Mouse (Mus musculus) midbrain, embryonic 12.5 days (tissue): ENCODE results near the gene 4930579F01Rik. TPM values are rescaled to one million over a fixed set of nuclear protein-coding genes. Genes with fewer than 3 reads are reported as not detected.

ENCODE experiments used
- ATAC-seq: fragments of 200-750 bp; cut with Nextera tagmentation; 2 replicates; pipeline ENCODE4 v1.8.0; 2017; ENCODE audit warnings: low read depth, moderate TSS enrichment, moderate library complexity; ENCODE audit not compliant: low FRiP score
- H3K27ac ChIP-seq: fragments of 300-500 bp; sonication (generic); replicated peaks from 2 replicates; pipeline ENCODE4 v1.5.1; 2016; ENCODE audit warnings: mild to moderate bottlenecking
- H3K27me3 ChIP-seq: fragments of 300-500 bp; sonication (generic); 2 replicates; pipeline ENCODE4 v1.6.1; 2016; ENCODE audit warnings: mild to moderate bottlenecking
- H3K36me3 ChIP-seq: fragments of 300-500 bp; sonication (generic); 2 replicates; pipeline ENCODE4 v1.6.1; 2016
- H3K4me1 ChIP-seq: fragments of 300-500 bp; sonication (generic); 2 replicates; pipeline ENCODE4 v1.6.1; 2016
- H3K4me2 ChIP-seq: fragments of 300-500 bp; sonication (generic); replicated peaks from 2 replicates; pipeline ENCODE4 v1.6.1; 2016; ENCODE audit warnings: mild to moderate bottlenecking, moderate library complexity
- H3K4me3 ChIP-seq: fragments of 300-500 bp; sonication (generic); 2 replicates; pipeline ENCODE4 v1.5.1; 2016; ENCODE audit warnings: mild to moderate bottlenecking
- H3K9ac ChIP-seq: fragments of 300-500 bp; sonication (generic); replicated peaks from 2 replicates; pipeline ENCODE4 v1.6.1; 2016; ENCODE audit warnings: mild to moderate bottlenecking, moderate library complexity
- H3K9me3 ChIP-seq: fragments of 300-500 bp; sonication (generic); 2 replicates; pipeline ENCODE4 v1.6.1; 2016; ENCODE audit warnings: mild to moderate bottlenecking
- WGBS: fragments of 180-500 bp; shearing (Covaris S2); methylation state at CpG from one replicate; pipeline ENCODE4 v1.1.7; 2016; 5-methylcytosine and 5-hydroxymethylcytosine counted together
- polyA plus RNA-seq: library from polyadenylated mRNA; unstranded; fragments of >200 nt; fragmentation: Nextera tagmentation; extraction: Ambion mirVana; gene quantifications from 2 replicates; pipeline ENCODE4 v1.2.1, GENCODE M21; 2016

4930579F01Rik gene
- polyA plus RNA-seq, 1 experiment from 2014 or later: not detected

DNA sequence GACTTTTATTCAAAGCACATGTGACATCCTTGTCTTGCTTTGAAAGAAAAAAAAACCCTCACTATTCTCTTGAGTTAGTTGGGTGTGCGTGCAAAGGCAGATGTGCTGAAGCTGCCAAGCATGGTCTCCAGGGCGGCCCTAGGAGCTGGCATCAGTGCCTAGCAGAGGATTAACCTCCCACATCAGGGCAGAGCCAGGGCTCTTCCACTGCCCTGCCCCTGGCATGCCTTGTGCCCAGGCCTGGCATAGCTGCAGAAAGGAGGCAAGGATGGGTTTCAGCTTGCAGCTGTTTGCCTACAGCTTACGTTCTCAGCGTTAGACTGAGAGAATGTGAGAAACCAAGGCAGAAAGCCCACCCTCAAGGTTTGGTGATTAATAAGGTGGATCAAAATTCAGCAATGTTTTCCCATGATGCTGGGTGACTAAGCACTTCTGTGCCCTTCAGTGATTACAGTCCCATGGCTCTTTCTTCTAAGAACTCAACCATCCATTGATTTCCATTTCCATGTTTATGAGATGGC is 18.9 kb upstream of the 4930579F01Rik start:
- Histone ChIP-seq H3K27me3 (no peaks in the 10 kb centered on the region), H3K4me2 (no peak overlapping the region), H3K9ac (no peak overlapping the region), H3K9me3 (no peaks in the 10 kb centered on the region), H3K27ac (no peak overlapping the region), H3K36me3 (no peaks in the 10 kb centered on the region), H3K4me3 (no peak overlapping the region), H3K4me1 (peaks cover 5% of the 10 kb centered on the region; the same call in 1 of the 2 replicates)
- ATAC-seq: no peak
- 92% methylated on average over 4 of the region's 4 CpGs for WGBS

DNA sequence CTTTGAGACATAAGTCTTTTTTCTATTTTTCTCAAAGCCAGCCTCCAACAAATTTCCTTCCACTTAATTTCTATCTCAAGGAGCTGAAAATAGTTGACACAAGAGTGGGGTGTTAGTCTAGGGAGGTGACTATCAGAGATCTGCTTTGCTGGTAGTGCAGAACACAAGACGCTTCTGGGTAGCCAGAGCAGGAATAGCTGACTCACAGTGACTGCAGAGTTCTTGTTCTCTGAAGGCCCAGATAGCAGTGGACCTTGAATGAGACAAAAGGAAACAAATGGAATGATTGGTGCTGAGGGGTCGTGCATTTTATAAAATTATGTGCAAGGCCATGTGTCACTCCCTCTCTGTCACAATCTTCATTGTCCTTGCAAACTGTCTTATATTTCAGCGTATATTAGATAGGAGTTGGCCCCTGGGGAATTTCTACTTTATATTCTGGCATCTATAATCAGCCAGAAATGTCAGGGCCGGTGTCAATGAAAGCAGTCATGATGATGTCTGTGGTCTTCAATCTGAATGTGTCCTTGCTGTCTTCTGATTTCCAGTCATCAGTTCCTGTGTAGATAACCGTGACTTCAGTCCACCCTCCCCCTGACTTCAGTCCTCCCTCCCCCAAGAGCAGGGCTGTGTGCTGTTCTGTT is 16.9 kb upstream of the 4930579F01Rik start:
- 80% methylated on average over 5 of the region's 5 CpGs for WGBS
- Histone ChIP-seq H3K9me3 (no peaks in the 10 kb centered on the region), H3K27ac (no peak overlapping the region), H3K9ac (no peak overlapping the region), H3K4me1 (peaks cover 4% of the 10 kb centered on the region; the same call in 1 of the 2 replicates), H3K36me3 (no peaks in the 10 kb centered on the region), H3K4me2 (no peak overlapping the region), H3K27me3 (no peaks in the 10 kb centered on the region), H3K4me3 (no peak overlapping the region)
- ATAC-seq: no peak

DNA sequence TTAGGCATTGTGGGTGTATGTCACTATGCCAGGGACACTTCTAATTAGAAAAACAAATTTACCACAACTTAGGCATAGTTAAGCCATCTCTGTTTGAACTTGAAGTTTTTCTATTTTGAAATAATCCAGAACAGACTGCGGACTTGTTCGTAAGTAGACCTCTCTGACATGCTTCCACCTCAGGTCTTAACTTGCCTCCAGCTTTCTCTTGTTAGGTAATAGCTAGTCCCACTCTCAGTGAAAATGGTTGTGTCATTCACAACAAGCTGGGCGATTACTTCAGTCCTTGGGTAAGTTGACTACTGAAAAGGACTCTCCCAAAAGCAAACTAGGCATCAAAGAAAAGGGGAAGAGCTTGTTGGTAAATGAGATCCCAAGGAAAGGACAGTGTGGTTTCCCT is 15.2 kb upstream of the 4930579F01Rik start:
- Histone ChIP-seq H3K4me3 (no peak overlapping the region), H3K4me2 (no peak overlapping the region), H3K4me1 (no peaks in the 10 kb centered on the region), H3K27me3 (no peaks in the 10 kb centered on the region), H3K9me3 (no peaks in the 10 kb centered on the region), H3K36me3 (no peaks in the 10 kb centered on the region), H3K27ac (no peak overlapping the region), H3K9ac (no peak overlapping the region)
- WGBS: 91% methylated on average over 3 of the region's 3 CpGs
- no peak for ATAC-seq

DNA sequence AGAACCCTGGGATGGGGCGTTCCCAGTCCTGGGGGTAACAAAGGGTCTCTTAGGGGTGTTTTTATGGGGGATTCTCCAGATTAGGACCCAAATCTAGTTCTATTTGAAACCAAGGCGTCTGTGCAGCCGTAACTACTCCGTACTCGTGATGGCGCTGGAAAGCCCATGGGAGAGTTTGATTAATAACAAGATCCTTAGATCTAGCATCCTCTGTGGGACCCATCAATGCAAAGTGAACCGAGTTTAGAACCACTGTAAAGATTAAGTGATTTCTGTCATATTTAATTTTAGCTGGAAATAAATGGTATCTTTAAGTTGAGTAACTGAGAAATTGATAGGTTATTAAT is 5.1 kb upstream of the 4930579F01Rik start:
- no peak for ATAC-seq
- no peak overlapping the region for H3K4me3 ChIP-seq
- H3K4me1 ChIP-seq: no peaks in the 10 kb centered on the region
- H3K27me3 ChIP-seq: 0 out of 2 replicates have a peak, but pooled peaks cover 5% of the 10 kb centered on the region
- H3K4me2 ChIP-seq: peak overlapping the region; percentile 46
- no peaks in the 10 kb centered on the region for H3K9me3 ChIP-seq
- H3K27ac ChIP-seq: no peak overlapping the region
- no peaks in the 10 kb centered on the region for H3K36me3 ChIP-seq
- 70% methylated on average over 7 of the region's 7 CpGs for WGBS
- no peak overlapping the region for H3K9ac ChIP-seq

DNA sequence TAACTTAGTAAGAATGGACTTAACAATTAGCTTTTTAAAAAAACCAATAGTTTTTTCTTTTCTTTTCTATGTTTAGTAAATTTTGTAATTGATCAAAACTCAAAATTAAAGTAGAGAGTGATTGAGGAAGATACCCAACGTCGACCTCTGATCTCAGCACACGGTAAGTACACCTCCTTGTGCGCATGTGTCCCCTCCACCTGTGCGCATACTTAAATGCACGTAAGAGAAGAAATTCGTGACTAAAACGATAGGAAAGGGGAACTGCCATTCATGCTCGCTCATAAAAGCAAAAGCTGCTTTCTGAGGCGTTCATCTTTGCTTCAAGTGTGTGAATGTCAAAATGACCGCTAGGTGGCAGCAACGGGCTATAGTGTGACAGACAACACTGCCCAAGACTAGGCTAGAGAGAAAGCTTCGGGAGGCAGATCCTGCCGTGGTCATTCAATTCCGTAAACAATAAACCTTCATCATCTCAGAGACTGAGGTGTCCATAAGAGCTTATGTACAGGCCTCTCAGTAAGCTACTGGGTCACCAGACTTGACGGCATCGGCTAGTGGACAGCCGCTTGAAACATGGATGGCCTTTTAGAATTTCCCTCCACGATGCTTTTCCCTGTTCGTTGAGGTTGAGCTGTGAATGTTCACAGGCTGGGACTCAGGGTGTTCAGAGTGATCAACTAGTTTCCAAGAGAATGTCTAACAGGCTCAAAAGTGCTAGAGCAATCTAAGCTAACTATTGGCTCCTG is 4.5 kb upstream of the 4930579F01Rik start:
- 26% methylated on average over 20 of the region's 20 CpGs for WGBS
- peak; percentile 94 for ATAC-seq
- H3K4me3 ChIP-seq: peak overlapping the region; percentile 25; the same call in 1 of the 2 replicates
- H3K9me3 ChIP-seq: no peaks in the 10 kb centered on the region
- H3K27ac ChIP-seq: no peak overlapping the region
- H3K4me1 ChIP-seq: no peaks in the 10 kb centered on the region
- H3K27me3 ChIP-seq: 0 out of 2 replicates have a peak, but pooled peaks cover 5% of the 10 kb centered on the region
- peak overlapping the region; percentile 46 for H3K4me2 ChIP-seq
- H3K9ac ChIP-seq: peak overlapping the region; percentile 40; the same call in 1 of the 2 replicates
- H3K36me3 ChIP-seq: no peaks in the 10 kb centered on the region

DNA sequence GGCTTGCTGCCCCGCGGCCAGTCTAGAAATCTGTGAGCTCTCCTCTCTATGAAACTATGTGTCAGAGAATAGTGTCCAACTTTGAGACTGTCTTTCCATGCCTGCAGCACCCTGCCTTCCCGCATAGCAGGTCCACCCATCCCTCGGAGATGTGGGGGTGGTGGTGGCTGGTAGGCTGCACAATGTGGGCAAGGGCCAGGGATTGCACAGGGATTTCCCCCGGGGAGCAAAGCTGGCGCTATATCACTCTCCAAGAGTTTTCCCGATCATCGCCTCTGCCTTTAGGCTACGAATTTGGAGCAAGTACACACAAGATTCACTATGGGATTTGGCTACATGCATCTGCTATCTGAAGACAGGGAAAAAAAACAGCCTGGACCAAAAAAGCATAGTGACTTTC is 3.9 kb upstream of the 4930579F01Rik start:
- Histone ChIP-seq H3K36me3 (no peaks in the 10 kb centered on the region), H3K4me2 (no peak overlapping the region), H3K9me3 (no peaks in the 10 kb centered on the region), H3K27ac (no peak overlapping the region), H3K4me1 (no peaks in the 10 kb centered on the region), H3K27me3 (0 out of 2 replicates have a peak, but pooled peaks cover 5% of the 10 kb centered on the region), H3K4me3 (no peak overlapping the region), H3K9ac (no peak overlapping the region)
- 70% methylated on average over 9 of the region's 9 CpGs for WGBS
- no peak for ATAC-seq

DNA sequence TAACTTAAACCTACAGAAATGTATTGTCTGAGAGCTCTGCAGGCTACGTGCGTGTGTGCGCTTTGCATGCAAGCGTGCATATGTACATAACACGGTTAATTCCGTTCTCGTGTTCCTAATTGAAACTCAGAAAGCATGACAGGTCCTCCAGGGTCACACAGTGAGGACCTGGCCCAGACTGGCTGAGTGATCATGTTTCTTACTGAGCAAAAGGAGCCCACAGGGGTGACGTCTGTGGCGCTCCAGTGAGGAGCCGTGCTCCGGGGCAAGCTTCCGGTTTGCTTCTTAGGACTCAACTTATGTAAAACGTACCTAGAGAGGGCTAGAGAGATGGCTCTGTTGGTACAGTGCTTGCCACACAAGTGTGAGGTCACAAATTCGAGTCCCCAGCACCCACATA is 3.5 kb upstream of the 4930579F01Rik start:
- ATAC-seq: no peak
- H3K9me3 ChIP-seq: no peaks in the 10 kb centered on the region
- H3K4me3 ChIP-seq: no peak overlapping the region
- no peak overlapping the region for H3K27ac ChIP-seq
- H3K9ac ChIP-seq: no peak overlapping the region
- H3K36me3 ChIP-seq: no peaks in the 10 kb centered on the region
- H3K4me1 ChIP-seq: no peaks in the 10 kb centered on the region
- WGBS: 83% methylated on average over 14 of the region's 14 CpGs
- no peak overlapping the region for H3K4me2 ChIP-seq
- H3K27me3 ChIP-seq: 0 out of 2 replicates have a peak, but pooled peaks cover 5% of the 10 kb centered on the region

DNA sequence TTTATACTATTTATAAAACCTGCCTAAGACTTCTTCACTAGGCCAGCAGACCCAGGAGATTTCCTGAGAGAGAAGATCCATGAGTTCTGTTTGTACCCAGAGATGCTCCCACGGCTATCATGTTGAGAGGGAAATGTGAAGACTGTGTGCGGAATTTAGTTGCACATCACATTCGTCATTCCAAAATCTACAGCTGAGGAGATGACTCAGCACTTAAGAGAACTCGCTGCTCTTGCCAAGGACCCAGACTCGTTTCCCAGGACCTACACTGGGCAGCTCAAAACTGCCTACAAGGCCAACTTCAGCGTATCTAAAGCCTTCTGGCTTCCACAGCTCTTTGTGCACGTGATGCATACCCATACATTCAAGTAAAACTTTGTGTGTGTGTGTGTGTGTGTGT is 1.4 kb downstream of the 4930579F01Rik start:
- Histone ChIP-seq H3K4me1 (no peaks in the 10 kb centered on the region), H3K27ac (no peak overlapping the region), H3K4me2 (no peak overlapping the region), H3K27me3 (0 out of 2 replicates have a peak, but pooled peaks cover 2% of the 10 kb centered on the region), H3K4me3 (no peak overlapping the region), H3K36me3 (no peaks in the 10 kb centered on the region), H3K9me3 (no peaks in the 10 kb centered on the region), H3K9ac (no peak overlapping the region)
- whole genome bisulfite sequencing: 90% methylated on average over 7 of the region's 7 CpGs
- ATAC-seq: no peak

DNA sequence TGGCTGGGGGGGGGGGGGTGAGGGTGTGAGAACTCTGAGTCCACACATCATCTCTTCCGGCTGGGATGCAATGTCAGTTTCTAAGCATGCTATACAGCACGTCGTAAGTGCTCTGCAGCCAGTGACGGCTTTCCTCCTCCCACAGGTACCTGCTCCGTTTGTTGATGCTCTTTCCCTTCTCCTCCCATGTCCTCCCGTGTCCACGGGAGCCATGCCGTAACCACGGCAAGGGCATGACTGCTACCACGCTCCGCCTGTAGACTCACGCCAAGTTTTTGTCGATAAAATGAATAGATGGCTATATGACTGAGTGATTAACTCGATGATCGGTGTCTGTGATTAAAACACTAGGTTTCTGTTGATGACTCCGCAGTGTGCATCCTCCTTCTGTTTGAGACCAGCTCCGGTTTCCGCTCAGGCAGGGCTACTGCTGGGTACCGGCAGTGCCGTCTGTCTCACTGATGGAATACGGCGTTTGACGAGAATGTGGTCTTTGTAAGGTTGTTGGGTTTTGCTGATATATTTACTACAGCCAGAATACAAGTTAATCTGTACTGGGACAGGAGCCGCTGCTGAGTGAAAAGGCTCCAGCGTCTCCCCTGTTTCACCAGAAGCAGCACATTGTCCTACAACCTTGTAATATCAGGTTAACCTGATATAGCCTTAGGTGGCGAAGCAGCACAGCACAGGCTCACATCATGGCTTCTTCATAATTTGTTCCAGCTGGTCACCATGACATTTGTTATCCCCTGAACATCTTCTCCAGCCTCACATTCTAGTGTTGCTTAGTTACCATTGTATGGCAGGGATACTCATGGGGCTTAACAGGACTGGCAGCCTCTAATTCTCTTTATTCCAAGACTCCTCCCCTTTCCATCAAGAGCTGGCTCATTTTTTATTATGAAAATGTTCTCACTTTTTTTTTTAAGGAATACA is 7.4 kb downstream of the 4930579F01Rik start:
- peak; percentile 78; the same call in 1 of the 2 replicates for ATAC-seq
- Histone ChIP-seq H3K36me3 (no peaks in the 10 kb centered on the region), H3K9ac (no peak overlapping the region), H3K27ac (no peak overlapping the region), H3K4me1 (peaks cover 5% of the 10 kb centered on the region; the same call in 1 of the 2 replicates), H3K4me3 (no peak overlapping the region), H3K4me2 (no peak overlapping the region), H3K9me3 (no peaks in the 10 kb centered on the region), H3K27me3 (no peaks in the 10 kb centered on the region)
- WGBS: 89% methylated on average over 26 of the region's 26 CpGs

DNA sequence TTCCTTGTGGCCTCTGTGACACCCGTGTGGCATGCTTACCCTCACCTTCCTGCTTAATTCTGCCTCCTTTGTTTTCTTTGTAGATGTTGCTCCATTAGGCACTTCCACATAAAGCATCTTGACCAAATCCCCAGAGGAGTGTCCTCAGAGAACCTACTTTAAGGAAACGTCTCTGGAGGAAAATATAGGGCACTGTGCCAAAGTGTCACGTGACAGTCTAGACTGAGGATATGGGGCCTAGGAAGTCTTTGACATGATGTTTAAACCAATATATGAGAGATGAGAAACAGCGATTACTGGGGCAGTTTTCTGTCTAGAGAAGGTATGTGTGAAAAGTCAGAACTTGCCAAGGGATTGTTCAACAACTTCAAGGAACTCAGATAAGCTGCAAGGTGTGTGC is 8.3 kb downstream of the 4930579F01Rik start:
- no peaks in the 10 kb centered on the region for H3K9me3 ChIP-seq
- H3K36me3 ChIP-seq: no peaks in the 10 kb centered on the region
- no peak overlapping the region for H3K4me2 ChIP-seq
- H3K4me3 ChIP-seq: no peak overlapping the region
- no peak overlapping the region for H3K27ac ChIP-seq
- H3K9ac ChIP-seq: no peak overlapping the region
- no peak for ATAC-seq
- peaks cover 5% of the 10 kb centered on the region; the same call in 1 of the 2 replicates for H3K4me1 ChIP-seq
- no peaks in the 10 kb centered on the region for H3K27me3 ChIP-seq
- WGBS: 73% methylated on average over 4 of the region's 4 CpGs

DNA sequence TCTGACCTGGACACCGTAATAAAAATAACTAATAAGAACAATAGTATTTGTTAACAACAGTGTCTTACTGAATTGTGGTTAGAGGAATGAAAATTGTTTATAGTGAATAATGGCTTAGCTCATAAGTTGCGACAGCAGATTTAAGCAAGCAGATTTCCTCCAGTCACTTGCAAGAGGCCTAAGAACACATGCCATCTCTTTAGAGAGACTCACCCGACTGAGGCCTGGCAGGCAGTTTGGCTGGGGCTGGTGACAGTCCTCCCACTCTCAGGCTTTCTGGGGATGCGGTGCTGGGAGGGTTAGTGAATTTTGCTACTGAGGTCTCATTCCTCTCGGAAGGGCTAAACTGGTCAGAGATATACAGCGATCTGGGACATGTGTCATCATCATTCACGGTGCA is 10.3 kb downstream of the 4930579F01Rik start:
- H3K4me3 ChIP-seq: no peak overlapping the region
- no peak overlapping the region for H3K4me2 ChIP-seq
- no peaks in the 10 kb centered on the region for H3K9me3 ChIP-seq
- ATAC-seq: no peak
- H3K27me3 ChIP-seq: no peaks in the 10 kb centered on the region
- peaks cover 5% of the 10 kb centered on the region; the same call in 1 of the 2 replicates for H3K4me1 ChIP-seq
- no peak overlapping the region for H3K27ac ChIP-seq
- H3K36me3 ChIP-seq: no peaks in the 10 kb centered on the region
- no peak overlapping the region for H3K9ac ChIP-seq
- WGBS: 93% methylated on average over 7 of the region's 7 CpGs
